Mouse (Mus musculus) CD4-positive, CD25-positive, alpha-beta regulatory T cell, adult 2 months (primary cell): ENCODE results near the gene Iars2.

ENCODE experiments used
- DNase-seq: peaks from one replicate; pipeline ENCODE4 v3.0.0-alpha.2; 2012; ENCODE audit warnings: low read depth, low spot score

Gene Iars2

GRCm38 (mm10) chr1:185328721-185329610 lies at the start of gene Iars2:
Gene Iars2, minus strand, starts transcription at chr1:185329396.
- peak; percentile 92 for DNase-seq

- no peak for DNase-seq
Observed at GRCm38 (mm10) chr1:185377429-185377828, 48.2 kb upstream of the Iars2 start.

GRCm38 (mm10) chr1:185376390-185376789 lies 47.2 kb upstream of the Iars2 start:
- DNase-seq = no peak

- no peak for DNase-seq
Observed at GRCm38 (mm10) chr1:185369979-185370378, 40.8 kb upstream of the Iars2 start.

GRCm38 (mm10) chr1:185367383-185367782 lies 38.2 kb upstream of the Iars2 start:
- no peak for DNase-seq

- DNase-seq = no peak
Observed at GRCm38 (mm10) chr1:185364183-185364540, 35.0 kb upstream of the Iars2 start.

- peak; percentile 72 for DNase-seq
Observed at GRCm38 (mm10) chr1:185363526-185364182, 34.5 kb upstream of the Iars2 start.

- DNase-seq = peak; percentile 100
Observed at GRCm38 (mm10) chr1:185362677-185363520, 33.7 kb upstream of the Iars2 start, which contains the start of gene Eprs. Gene Eprs, plus strand, starts transcription at chr1:185363044.

- DNase-seq = no peak
Observed at GRCm38 (mm10) chr1:185358211-185358610, 29.0 kb upstream of the Iars2 start.

GRCm38 (mm10) chr1:185356246-185356645 lies 27.1 kb upstream of the Iars2 start:
- no peak for DNase-seq

GRCm38 (mm10) chr1:185354731-185355130 lies 25.5 kb upstream of the Iars2 start:
- DNase-seq = no peak

- DNase-seq = no peak
Observed at GRCm38 (mm10) chr1:185353351-185353750, 24.2 kb upstream of the Iars2 start.

- DNase-seq = peak; percentile 72
Observed at GRCm38 (mm10) chr1:185352151-185352550, 23.0 kb upstream of the Iars2 start.

GRCm38 (mm10) chr1:185350611-185351010 lies 21.4 kb upstream of the Iars2 start:
- no peak for DNase-seq

- no peak for DNase-seq
Observed at GRCm38 (mm10) chr1:185349741-185350140, 20.5 kb upstream of the Iars2 start.

- DNase-seq = peak; percentile 18
Observed at GRCm38 (mm10) chr1:185346188-185346587, 17.0 kb upstream of the Iars2 start.

GRCm38 (mm10) chr1:185343422-185343821 lies 14.2 kb upstream of the Iars2 start:
- DNase-seq = peak; percentile 22

- no peak for DNase-seq
Observed at GRCm38 (mm10) chr1:185342441-185342840, 13.2 kb upstream of the Iars2 start.

- no peak for DNase-seq
Observed at GRCm38 (mm10) chr1:185336535-185336934, 7.3 kb upstream of the Iars2 start.

GRCm38 (mm10) chr1:185335231-185335765 lies 6.1 kb upstream of the Iars2 start:
- no peak for DNase-seq

GRCm38 (mm10) chr1:185334136-185334535 lies 4.9 kb upstream of the Iars2 start:
- DNase-seq = no peak

GRCm38 (mm10) chr1:185333651-185334050 lies 4.5 kb upstream of the Iars2 start:
- no peak for DNase-seq
